Mouse (Mus musculus): ENCODE measurements around the gene Rps16.

- TF ChIP-seq ZC3H11A (IDR thresholded peaks at IDR 0.05; ENCODE audit: borderline replicate concordance, low read depth, low read length) (no peak), ZNF384 (IDR thresholded peaks at IDR 0.05; ENCODE audit: low read depth, low read length) (no peak)
Measured at GRCm38 (mm10) chr7:28376011-28376771, 25.7 kb downstream of the Rps16 start.
